Mouse (Mus musculus): Measurements from ENCODE around the gene Brwd1. TPM values are rescaled to one million over a fixed set of nuclear protein-coding genes. Genes with fewer than 3 reads are reported as not detected.
"Not testable (repeated sequence)": the region's sequence is repeated elsewhere in the genome, so short reads cannot be mapped to it uniquely, and the experiment has no call there.

The Brwd1 gene
- total RNA-seq, 1 experiment, result 117 TPM

GRCm38 (mm10) chr16:95999291-95999690 is 83.0 kb downstream of the Brwd1 start:
- H3K27ac ChIP-seq (ENCODE audit: insufficient read depth, low read depth, low read length, poor library complexity, severe bottlenecking), result no peak overlapping the region
- TF ChIP-seq CHD2 (IDR thresholded peaks at IDR 0.05; ENCODE audit: low read depth, low read length) (no peak), ZC3H11A (IDR thresholded peaks at IDR 0.05; ENCODE audit: borderline replicate concordance, low read depth, low read length) (no peak), HCFC1 (IDR thresholded peaks at IDR 0.05; ENCODE audit: borderline replicate concordance, insufficient read depth, low read length) (no peak), ZNF384 (IDR thresholded peaks at IDR 0.05; ENCODE audit: low read depth, low read length) (no peak), MAFK (IDR thresholded peaks at IDR 0.05; ENCODE audit: insufficient read depth, low read depth, low read length) (no peak)
- no peak overlapping the region for H3K4me3 ChIP-seq (ENCODE audit: insufficient read depth in 1 of 2, low read depth in 1 of 2, low read length in 2 of 2, poor library complexity in 1 of 2, severe bottlenecking in 1 of 2)
- H3K9me3 ChIP-seq (ENCODE audit: control insufficient read depth, insufficient read depth, low read depth, low read length), result no peaks in the 10 kb centered on the region
- in situ Hi-C loops (cut with MboI; ENCODE audit: low sequenced_read_pairs in 2 of 2, unreplicated experiment in 2 of 2), result no loop called here
- H3K9ac ChIP-seq (ENCODE audit: insufficient read depth, low read depth, low read length, poor library complexity, severe bottlenecking), result no peak overlapping the region
- peaks cover 0 to 2% of the 10 kb centered on the region in 2 experiments; a peak in 1 of 4 replicates for H3K4me1 ChIP-seq (ENCODE audit: control insufficient read depth in 2 of 2, insufficient read depth in 2 of 2, low read length in 2 of 2, poor library complexity in 1 of 2)
- DNase-seq (ENCODE audit: low read depth, low spot score), result no peak
- H3K36me3 ChIP-seq (ENCODE audit: control insufficient read depth, insufficient read depth, low read length, poor library complexity, severe bottlenecking), result peaks cover 33% of the 10 kb centered on the region

- no peak overlapping the region for H3K27ac ChIP-seq (ENCODE audit: insufficient read depth, low read depth, low read length, poor library complexity, severe bottlenecking)
- H3K4me3 ChIP-seq (ENCODE audit: insufficient read depth in 1 of 2, low read depth in 1 of 2, low read length in 2 of 2, poor library complexity in 1 of 2, severe bottlenecking in 1 of 2), result no peak overlapping the region
- DNase-seq (ENCODE audit: low read depth, low spot score), result no peak
- in situ Hi-C loops (cut with MboI; ENCODE audit: low sequenced_read_pairs in 2 of 2, unreplicated experiment in 2 of 2), result no loop called here
- peaks cover 2% of the 10 kb centered on the region in 2 experiments; a peak in 1 of 4 replicates for H3K4me1 ChIP-seq (ENCODE audit: control insufficient read depth in 2 of 2, insufficient read depth in 2 of 2, low read length in 2 of 2, poor library complexity in 1 of 2)
- peaks cover 22% of the 10 kb centered on the region for H3K36me3 ChIP-seq (ENCODE audit: control insufficient read depth, insufficient read depth, low read length, poor library complexity, severe bottlenecking)
- H3K9me3 ChIP-seq (ENCODE audit: control insufficient read depth, insufficient read depth, low read depth, low read length), result no peaks in the 10 kb centered on the region
- TF ChIP-seq MAFK (IDR thresholded peaks at IDR 0.05; ENCODE audit: insufficient read depth, low read depth, low read length), result no peak
- TF ChIP-seq HCFC1 (IDR thresholded peaks at IDR 0.05; ENCODE audit: borderline replicate concordance, insufficient read depth, low read length), result no peak
- no peak for TF ChIP-seq CHD2 (IDR thresholded peaks at IDR 0.05; ENCODE audit: low read depth, low read length)
- TF ChIP-seq ZC3H11A (IDR thresholded peaks at IDR 0.05; ENCODE audit: borderline replicate concordance, low read depth, low read length), result no peak
- TF ChIP-seq ZNF384 (IDR thresholded peaks at IDR 0.05; ENCODE audit: low read depth, low read length), result no peak
- no peak overlapping the region for H3K9ac ChIP-seq (ENCODE audit: insufficient read depth, low read depth, low read length, poor library complexity, severe bottlenecking)
Measured at GRCm38 (mm10) chr16:95996156-95996555, 86.2 kb downstream of the Brwd1 start.

GRCm38 (mm10) chr16:95994576-95994975 is 87.8 kb downstream of the Brwd1 start:
- H3K4me1 ChIP-seq (ENCODE audit: control insufficient read depth in 2 of 2, insufficient read depth in 2 of 2, low read length in 2 of 2, poor library complexity in 1 of 2); DNase-seq (ENCODE audit: low read depth, low spot score); H3K4me3 ChIP-seq (ENCODE audit: insufficient read depth in 1 of 2, low read depth in 1 of 2, low read length in 2 of 2, poor library complexity in 1 of 2, severe bottlenecking in 1 of 2); H3K9ac ChIP-seq (ENCODE audit: insufficient read depth, low read depth, low read length, poor library complexity, severe bottlenecking); H3K27ac ChIP-seq (ENCODE audit: insufficient read depth, low read depth, low read length, poor library complexity, severe bottlenecking); in situ Hi-C loops (cut with MboI; ENCODE audit: low sequenced_read_pairs in 2 of 2, unreplicated experiment in 2 of 2); H3K9me3 ChIP-seq (ENCODE audit: control insufficient read depth, insufficient read depth, low read depth, low read length): not testable (repeated sequence)
- H3K36me3 ChIP-seq (ENCODE audit: control insufficient read depth, insufficient read depth, low read length, poor library complexity, severe bottlenecking), result peaks cover 13% of the 10 kb centered on the region

- Histone ChIP-seq H3K36me3 (ENCODE audit: control insufficient read depth, insufficient read depth, low read length, poor library complexity, severe bottlenecking) (peaks cover 12% of the 10 kb centered on the region), H3K27ac (ENCODE audit: insufficient read depth, low read depth, low read length, poor library complexity, severe bottlenecking) (no peak overlapping the region)
- DNase-seq (ENCODE audit: low read depth, low spot score), result no peak
Measured at GRCm38 (mm10) chr16:95992596-95992995, 89.7 kb downstream of the Brwd1 start.

More at GRCm38 (mm10) chr16:95992596-95992995, 89.7 kb downstream of the Brwd1 start:
- TF ChIP-seq ZC3H11A (IDR thresholded peaks at IDR 0.05; ENCODE audit: borderline replicate concordance, low read depth, low read length) (no peak), MAFK (IDR thresholded peaks at IDR 0.05; ENCODE audit: insufficient read depth, low read depth, low read length) (no peak), ZNF384 (IDR thresholded peaks at IDR 0.05; ENCODE audit: low read depth, low read length) (no peak), HCFC1 (IDR thresholded peaks at IDR 0.05; ENCODE audit: borderline replicate concordance, insufficient read depth, low read length) (no peak), CHD2 (IDR thresholded peaks at IDR 0.05; ENCODE audit: low read depth, low read length) (no peak)
- H3K4me1 ChIP-seq (ENCODE audit: control insufficient read depth in 2 of 2, insufficient read depth in 2 of 2, low read length in 2 of 2, poor library complexity in 1 of 2), result peaks cover 2 to 5% of the 10 kb centered on the region in 2 experiments; a peak in 2 of 4 replicates
- H3K4me3 ChIP-seq (ENCODE audit: insufficient read depth in 1 of 2, low read depth in 1 of 2, low read length in 2 of 2, poor library complexity in 1 of 2, severe bottlenecking in 1 of 2), result no peak overlapping the region
- in situ Hi-C loops (cut with MboI; ENCODE audit: low sequenced_read_pairs in 2 of 2, unreplicated experiment in 2 of 2), result no loop called here
- H3K9ac ChIP-seq (ENCODE audit: insufficient read depth, low read depth, low read length, poor library complexity, severe bottlenecking), result no peak overlapping the region
- H3K9me3 ChIP-seq (ENCODE audit: control insufficient read depth, insufficient read depth, low read depth, low read length), result no peaks in the 10 kb centered on the region
